Mouse (Mus musculus) layer of hippocampus, postnatal 10 days (tissue): ENCODE data around the gene Pkd1l1. TPM values are rescaled to one million over a fixed set of nuclear protein-coding genes. Genes with fewer than 3 reads are reported as not detected.

Experiments
- DNase-seq, 2 experiments: peaks; one replicate each; pipeline ENCODE4 v3.0.0; 2021; ENCODE audit warnings: low spot score in 2 of 2
- long read RNA-seq: library from polyadenylated mRNA; stranded (forward); transcript quantifications from one replicate; pipeline ENCODE4 v2.0.0, GENCODE M21; 2023
- total RNA-seq, 2 experiments: library from RNA; stranded (reverse); gene quantifications; 2 replicates each; pipeline ENCODE4 v1.2.3; 2021

Gene Pkd1l1
- total RNA-seq: under 1 TPM; 0.05 to 0.16 TPM
- long read RNA-seq: 0 reads

DNA sequence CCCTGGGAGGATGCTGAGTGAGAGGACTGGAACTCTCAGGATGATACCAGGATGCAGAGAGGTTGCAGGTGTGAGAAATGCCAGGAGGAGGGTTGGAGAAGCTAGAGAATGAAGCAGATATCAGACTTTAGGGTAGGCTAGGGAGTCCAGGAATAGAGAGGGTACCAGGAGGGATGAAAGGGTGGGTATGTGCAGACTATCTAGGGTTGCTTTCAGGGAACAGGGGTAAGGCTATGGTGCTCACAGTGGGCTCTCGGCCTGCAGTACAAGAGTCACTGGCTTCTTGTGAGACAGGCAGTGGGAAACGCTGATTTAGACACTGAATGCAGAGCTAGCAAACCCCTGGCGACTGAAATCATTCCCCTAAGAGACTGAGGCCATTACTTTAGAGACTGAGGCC, at the start of gene Pkd1l1:
Gene Pkd1l1 (minus strand): TSS at position 101 of the 400 bp plus-strand sequence.
- DNase-seq: no peak

DNA sequence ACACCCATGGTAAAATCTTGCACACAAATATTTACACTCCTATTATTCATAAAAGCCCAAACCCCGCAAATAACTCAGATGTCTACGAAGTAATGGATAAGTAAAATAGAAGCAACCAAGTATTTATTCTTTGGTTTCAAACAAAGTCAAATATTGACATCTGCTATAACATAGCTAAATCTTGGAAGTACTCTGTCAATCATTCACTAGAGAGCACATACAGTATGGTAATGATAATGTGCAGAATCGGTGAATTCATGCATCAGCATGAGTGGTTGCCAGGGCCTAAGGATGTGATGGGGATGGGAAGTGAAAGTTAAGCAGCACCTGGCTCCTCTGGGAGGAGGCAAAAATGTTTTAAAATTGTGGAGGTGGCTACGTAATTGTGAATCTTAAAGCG, 47.1 kb upstream of the Pkd1l1 start:
- DNase-seq: no peak

DNA sequence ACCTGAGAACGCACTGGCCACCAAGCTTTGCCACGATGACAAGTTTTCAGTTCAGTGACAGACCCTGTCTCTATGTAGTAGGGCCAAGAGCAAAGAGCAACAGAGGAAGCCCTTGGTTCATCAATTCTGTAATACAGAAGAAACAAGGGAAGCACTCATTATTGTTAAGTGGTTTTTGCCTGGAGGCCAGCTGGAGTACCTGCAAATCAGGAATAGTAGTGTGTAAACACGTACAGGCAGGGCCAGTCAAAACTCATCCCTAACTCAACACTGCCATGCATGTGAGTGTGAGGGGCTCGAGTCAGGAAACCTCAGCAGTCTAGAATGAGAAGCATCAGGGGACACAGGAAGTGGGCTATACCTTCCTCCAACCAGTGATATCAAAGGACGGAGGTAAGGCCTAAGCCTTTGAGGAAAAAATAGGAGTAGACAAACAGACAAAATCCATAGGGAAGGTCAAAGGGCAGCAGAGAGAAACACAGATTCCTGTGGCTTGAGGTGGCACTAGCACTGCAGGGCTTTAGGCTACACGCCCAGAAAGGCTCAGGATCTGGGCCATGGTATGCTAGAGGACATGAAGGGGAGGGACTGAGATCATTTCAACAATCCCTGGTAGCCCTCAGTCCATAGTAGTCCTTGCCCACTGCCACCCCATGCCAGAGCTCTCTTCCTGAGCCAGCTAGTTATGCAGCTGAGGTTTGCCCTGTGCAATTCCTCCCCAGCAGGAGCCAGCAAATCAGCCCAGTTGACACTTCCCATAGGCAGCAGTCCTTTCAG, 45.6 kb upstream of the Pkd1l1 start:
- no peak for DNase-seq

DNA sequence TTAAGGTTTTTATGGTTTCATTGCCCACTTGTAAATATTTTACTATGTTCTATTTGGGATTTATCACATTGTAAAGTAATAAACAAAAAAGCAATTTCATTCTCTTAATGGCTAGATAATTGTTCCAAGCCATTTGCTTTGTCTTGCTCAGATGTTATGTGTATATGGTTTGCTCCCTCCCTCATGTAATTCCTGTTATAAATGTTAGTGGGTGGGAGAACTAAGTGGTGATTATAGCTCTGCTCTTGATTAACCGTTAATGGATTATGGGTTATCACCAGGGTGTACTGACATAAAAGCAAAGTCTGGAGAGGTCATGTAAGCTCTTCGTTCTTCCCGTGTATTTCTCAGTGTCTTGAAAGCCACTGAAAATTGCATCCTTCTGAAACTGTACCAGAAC, 41.7 kb upstream of the Pkd1l1 start:
- DNase-seq: no peak

DNA sequence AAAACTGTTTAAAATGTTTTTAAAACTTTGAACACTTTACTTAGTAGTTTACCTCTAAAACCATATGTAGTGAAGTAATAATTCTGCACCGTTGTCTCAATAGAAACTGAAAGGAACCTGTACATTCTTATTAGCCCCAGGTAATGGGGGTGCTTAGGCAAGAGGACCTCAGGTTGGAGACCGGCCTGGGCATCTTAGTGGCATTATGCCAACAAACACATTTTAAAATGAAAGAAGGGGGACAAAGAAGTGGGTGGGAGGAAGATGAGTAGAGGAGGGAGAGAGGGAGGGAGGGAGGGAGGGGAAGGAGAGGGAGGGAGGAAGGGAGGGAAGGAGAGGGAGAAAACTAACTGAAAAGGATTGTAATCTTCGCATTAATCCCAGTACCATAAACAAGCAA, 38.3 kb upstream of the Pkd1l1 start:
- DNase-seq: no peak

DNA sequence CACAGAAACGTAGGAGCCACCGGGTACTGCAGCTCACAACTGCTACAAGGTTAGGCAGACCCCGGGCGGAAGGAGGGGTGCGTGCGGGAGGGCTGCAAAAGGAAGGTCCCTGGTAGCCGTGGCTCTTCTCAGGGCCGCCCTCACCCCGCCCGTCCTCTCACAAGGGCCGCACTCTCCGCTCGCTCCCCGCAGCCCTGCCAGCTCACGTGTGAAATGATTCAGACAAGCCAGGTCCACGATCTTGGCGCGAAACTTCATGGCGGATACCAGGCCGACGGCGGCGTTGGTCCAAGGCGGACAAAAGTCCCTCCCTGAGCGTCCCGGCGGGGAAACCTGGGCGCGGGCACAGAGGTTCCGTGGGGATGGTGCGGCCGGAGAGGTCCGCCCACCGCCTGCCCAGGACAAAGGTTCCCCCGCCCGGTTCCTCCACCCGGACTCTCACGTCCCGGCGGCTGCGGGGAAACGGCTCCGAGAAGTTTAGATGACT, 37.8 kb upstream of the Pkd1l1 start, which contains the start of gene Hus1:
Gene Hus1 (minus strand): TSS at position 339 of the 487 bp plus-strand sequence.
- DNase-seq: peak; percentile 85 to 88

DNA sequence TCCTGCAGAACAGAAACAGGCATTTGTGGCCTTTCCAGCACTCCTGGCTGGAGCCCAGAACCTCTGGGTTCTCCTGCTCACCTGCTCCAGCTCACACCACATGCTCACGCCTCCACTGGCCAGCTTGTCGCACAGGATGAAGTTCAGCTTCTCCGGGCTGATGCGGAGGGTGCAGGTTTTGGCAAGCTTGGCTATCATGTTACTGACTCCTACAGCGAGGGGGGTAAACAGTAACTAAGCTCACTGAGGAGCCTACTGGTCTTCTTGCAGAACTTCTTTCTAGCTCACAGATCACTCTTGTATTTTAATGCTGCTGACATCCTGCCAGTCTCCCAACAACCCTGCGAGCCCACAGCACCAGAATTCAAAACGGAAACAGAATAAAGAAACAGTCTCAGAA, 37.4 kb upstream of the Pkd1l1 start:
- peak; percentile 20 to 38 for DNase-seq

DNA sequence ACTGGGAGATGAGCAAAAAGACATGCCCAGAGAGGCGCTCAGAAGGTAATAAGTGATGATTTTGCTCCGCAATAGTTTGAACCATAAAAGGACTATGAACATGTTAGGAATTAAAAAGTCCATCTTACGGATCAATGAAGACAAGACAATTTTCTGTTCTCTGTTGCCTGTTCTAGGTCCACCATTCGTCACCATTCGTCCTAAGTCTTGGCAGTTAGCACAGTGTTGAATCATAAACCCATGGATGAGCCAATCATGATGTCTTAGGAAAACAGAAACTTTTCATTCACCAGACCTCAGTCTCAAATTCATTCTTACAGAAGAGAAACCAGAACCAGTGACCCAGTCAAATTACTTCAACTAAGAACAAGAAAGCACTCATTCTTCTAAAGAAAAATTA, 35.7 kb upstream of the Pkd1l1 start:
- no peak for DNase-seq

DNA sequence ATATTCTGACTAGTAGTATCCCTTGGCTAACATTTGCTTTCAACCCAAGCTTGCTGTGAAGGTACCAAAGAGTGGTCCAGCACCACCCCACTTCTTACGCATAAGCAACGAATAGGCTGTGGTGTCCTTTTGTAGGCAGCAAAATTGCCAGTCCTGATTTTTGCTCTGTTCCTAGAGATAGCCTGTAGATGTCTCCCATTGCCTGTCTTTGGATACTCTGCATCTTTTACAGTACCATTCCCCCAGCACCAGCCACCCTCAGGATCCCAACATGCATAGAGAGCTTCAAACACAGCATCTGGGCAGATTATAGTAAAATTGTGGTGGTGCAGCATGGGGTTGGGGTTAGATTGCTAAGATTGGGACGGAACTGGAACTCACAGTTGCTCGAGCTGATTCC, 15.0 kb upstream of the Pkd1l1 start:
- DNase-seq: no peak

DNA sequence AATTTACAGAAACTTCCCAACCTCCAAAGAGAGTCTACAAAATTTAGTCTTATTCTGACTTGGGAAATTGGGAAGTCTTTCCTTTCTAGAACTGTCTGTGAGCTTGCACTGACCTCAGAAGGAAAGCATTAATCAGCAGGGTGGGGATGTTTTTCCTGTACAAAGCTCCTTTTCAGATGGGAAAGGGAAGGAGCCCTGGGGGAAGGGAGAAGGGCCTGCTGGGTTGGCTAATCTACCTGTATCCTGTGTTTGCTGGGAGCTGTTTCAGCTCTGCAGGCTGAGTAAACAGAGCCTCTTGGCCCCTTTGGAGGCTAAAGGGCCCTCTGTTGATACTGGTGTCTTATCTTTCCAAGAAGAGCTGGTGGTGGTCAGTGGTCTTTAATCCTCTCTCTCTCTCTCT, 13.0 kb upstream of the Pkd1l1 start:
- DNase-seq: no peak

DNA sequence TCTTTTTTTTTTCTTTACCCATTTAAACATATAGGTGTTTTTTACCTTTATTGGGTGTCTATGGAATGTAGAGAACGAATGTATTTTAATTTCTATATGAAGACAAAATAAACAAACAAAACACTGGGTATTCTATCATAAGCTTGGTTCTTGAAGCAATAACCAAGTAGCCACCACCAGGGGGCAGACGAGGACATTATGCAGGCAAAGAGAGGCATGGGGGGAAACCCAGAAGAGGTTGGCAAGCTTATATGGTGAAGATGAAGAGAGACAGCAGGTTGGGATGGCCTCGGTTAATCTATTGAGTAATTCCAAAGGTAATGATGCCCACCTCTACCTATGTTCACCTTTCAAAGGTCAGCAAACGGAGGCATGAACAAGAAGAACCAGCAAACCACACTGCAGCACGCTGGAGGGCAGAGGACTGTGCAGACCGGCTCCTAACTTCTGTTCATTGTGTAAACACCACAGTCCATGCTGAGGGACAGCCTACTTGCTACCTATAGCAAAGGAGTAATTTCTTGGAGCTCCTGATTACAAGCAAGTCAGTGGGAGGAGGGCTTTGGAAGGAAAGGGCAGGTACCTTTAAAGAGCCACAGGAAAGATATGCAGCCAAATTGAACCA, 10.3 kb upstream of the Pkd1l1 start:
- peak; percentile 73 to 79 for DNase-seq

DNA sequence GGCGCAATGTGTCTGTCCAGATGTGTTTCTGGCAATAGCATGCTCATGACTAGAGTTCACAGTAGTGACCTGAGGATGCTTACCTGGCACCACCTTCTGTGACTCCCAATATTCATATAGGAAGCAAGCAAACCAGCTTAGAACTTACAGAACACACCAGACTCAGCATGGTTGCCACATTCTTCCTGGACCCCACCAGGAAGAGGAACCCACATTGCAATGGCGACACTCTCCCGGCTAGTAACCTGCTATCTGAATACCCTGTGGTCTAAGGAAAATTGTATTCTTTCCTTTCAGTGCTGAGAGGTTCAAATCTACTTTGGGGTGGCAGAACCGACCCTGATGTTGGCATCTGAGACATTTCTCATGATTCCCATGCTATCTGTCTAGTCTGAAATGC, 5.1 kb upstream of the Pkd1l1 start:
- DNase-seq: no peak

DNA sequence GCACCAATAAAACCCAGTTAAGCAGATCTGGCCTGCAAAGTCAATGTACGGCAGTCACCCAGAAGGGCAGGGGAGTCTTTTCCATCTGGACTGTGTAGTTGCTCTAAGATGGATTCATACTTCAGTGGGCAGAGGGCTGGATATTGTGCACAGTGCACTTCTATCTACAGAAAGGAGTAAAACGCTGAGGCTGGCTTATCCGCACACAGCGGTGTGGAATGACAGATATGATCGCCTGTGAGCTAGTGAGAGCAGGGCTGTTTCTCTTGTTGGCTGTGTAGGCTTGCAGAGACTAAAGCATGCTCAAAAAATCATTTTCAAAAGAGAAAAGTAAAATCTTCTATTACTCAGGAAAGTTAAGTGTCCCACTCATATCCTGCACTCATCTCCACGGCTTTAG, 973 bp downstream of the Pkd1l1 start:
- DNase-seq: no peak

DNA sequence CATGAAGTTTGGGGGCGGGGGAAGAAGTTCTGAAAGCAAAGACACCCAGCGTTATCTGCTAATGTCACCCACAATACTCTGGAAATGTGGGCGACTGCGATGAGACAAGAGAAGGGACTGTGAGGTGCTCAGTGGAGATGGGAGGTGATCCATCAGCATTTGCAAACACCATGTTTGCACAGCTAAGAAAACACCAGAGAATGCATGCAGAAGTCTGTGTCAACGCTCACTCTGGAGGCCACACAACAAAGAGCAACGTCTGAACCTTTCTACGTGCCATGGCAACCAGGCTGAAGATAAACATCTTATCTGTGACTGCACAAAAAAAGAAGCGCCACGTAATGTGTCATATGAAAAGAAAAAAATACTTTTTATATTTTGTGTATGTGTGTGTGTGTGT, 2.6 kb downstream of the Pkd1l1 start:
- DNase-seq: no peak

DNA sequence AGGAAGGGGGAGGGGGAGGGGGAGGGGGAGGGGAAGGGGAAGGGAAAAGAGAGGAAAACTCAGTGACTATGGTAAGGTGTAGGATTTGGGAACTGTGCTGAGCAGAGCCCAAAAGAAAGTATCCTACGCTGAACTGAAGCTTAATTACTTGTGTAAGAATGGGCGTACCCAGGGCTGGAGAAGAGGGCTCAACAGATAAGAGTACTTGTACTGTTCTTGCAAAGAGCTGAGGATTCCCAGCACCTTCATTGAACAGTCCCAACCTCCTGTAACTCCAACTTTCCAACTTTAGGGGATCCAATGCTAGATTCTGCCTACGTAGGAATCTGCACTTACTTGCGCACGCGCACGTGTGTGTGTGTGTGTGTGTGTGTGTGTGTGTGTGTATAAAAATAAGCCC, 5.0 kb downstream of the Pkd1l1 start:
- DNase-seq: no peak

DNA sequence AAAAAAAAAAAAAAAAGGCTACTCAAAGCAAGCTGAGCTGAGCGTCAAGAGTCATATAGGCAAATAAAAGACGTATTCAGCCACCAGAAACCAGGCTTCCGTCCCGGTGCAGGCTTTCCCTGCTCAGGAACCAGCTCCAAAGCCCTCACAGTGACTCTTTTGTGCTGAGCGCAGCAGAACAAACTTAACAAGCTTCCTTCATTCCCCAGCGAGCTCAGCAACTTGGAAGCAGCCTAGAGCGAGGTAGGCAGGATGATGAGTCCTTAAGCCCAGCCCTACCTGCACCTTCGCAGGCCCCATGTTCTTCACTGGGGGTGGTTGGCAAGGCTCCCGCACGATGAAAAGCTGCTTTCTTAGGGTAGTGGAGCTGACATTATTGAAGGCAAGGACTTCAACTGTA, 14.5 kb downstream of the Pkd1l1 start:
- DNase-seq: peak; percentile 38 to 53

DNA sequence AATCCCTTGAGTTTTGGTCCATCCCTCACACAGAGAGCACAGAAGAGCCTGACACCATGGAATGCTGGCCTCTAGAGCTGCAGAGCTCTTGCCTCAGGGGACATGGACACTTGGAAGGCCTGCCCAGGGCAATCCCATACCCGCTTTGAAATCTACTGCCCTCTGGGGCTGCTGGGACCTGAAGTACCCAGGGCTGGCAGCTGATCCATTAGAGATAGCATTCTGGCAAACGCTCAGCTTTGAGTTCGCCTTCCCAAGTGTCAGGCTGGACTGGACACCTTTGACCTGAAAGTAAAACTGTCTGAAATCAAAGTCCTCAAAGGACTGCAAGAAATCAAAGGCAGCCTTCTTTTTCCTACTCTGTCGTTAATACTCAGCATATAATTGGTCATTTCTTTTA, 15.0 kb downstream of the Pkd1l1 start:
- peak; percentile 16 to 22 for DNase-seq

DNA sequence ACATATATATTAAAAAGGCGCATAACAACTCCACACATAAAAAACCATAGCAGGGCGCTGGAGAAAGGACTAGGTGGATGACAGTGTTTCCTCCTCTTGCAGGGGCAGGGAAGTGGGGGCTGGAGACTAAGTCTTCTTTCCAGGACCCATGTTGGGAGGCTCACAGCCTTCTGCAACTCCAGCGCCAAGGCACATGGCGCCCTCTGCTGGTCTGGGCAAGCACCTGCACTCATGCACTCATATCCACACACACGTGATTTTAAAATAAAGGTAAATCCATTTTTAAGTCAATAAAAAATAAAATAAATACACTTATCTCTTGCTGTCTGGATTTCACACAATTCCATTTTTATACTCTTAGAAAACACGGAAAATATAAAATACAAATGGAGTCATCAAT, 16.0 kb downstream of the Pkd1l1 start:
- DNase-seq: no peak

DNA sequence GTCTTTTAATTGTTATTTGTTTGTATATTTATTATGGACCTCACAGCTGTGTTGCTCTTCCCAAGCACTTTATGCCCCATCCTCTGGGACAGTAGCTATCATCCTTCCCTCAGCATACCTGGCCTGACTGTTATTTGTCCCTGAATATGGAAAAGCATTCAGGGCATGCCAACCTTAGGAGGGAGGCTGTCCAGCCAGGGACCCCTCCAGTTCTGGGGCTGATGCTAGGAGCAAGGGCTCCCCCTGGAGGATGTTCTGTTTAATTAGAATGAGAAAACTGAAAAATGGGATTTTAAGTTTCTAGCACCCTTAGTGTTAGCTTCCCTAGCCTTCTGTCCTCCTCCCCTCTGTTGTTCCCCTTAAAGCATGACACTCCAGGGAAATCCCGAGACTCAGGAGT, 17.4 kb downstream of the Pkd1l1 start:
- peak; percentile 63 to 66 for DNase-seq

DNA sequence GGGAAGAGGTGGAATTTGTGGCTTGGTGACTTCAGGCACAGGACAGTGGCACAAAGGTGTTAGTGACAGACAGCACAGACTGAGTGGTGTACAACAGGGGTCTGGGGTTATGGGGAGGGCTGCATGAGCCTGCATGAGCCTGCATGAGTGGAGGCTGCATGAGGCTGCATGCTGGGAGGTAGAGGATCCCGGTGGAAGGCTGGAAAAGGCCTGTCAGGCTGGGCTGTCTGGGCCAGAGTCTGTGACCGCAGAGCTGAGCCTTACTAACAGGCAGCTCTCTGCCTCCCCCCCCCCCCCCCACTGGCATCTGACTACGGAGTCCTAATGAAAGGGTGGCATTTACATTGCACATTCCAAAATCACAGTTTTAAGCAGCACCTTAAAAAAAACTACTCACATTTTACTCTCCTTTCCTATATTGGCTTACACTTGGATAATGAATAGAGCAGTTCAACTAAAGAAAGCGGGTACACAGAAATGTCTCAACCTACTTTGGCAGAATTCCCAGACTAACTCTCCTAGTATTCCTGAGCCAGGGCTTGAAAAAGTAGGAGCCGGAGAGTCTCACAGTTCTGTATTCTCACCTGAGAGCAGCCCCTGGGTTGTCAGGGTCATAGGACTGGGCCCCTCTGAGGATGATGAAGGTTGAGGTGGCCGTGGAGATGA, 23.2 kb downstream of the Pkd1l1 start:
- DNase-seq: no peak

DNA sequence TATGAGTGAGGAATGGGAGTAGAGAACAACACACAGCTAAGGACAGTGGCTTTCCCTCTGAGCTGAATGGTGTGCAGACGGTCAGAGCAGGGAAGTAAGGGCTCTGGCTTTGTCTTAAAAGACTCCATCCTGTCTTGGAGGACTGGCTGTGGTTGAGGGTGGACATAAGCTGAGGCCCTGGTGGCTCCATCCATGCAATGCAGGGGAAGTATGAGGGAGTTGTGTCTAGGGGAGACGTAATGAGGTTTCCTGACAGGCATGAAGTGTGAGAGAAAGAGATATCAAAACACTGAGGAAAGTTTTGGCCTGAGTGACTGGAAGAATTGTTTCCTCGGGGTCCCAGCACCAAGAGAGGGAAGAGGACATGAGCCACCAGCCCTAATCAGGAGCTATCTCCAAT, 24.2 kb downstream of the Pkd1l1 start:
- no peak for DNase-seq

DNA sequence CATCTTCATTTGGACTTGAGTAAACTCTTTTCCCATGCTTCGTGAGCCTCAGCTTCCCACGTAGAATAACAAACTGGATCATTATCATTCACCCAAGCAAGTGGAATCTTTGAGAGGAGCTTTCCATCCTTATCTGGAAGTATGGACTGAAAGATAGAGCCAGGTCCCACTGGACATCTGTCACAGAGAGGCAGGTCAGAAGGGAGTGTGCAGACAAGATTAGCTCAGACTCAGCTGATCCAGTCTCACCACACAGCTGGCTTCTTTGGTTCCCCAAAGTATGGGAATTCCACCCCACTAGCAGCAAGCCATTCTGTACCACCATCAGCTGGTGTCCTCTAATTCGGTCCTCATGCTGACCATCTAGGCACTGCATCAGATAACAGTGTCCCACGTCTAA, 29.0 kb downstream of the Pkd1l1 start:
- DNase-seq: no peak
